Mouse (Mus musculus) limb, embryonic 15.5 days (tissue): ENCODE data around the gene Naa30. TPM values are rescaled to one million over a fixed set of nuclear protein-coding genes. Genes with fewer than 3 reads are reported as not detected.
"Not testable (repeated sequence)": the region's sequence is repeated elsewhere in the genome, so short reads cannot be mapped to it uniquely, and the experiment has no call there.

Source experiments
- ATAC-seq: fragments of 200-750 bp; cut with Nextera tagmentation; 2 replicates; pipeline ENCODE4 v1.8.0; 2017; ENCODE audit warnings: low read depth, moderate TSS enrichment; ENCODE audit not compliant: insufficient number of reproducible peaks, low FRiP score, low TSS enrichment
- H3K27ac ChIP-seq: fragments of 300-500 bp; sonication (generic); 2 replicates; pipeline ENCODE4 v1.5.1; 2015; ENCODE audit warnings: moderate library complexity, mild to moderate bottlenecking, inconsistent platforms
- H3K27me3 ChIP-seq: fragments of 300-500 bp; sonication (generic); 2 replicates; pipeline ENCODE4 v1.6.1; 2015; ENCODE audit warnings: inconsistent platforms
- H3K36me3 ChIP-seq: fragments of 300-500 bp; sonication (generic); 2 replicates; pipeline ENCODE4 v1.6.1; 2015; ENCODE audit warnings: inconsistent platforms
- H3K4me1 ChIP-seq: fragments of 300-500 bp; sonication (generic); 2 replicates; pipeline ENCODE4 v1.6.1; 2015; ENCODE audit warnings: inconsistent platforms
- H3K4me2 ChIP-seq: fragments of 300-500 bp; sonication (generic); 2 replicates; pipeline ENCODE4 v1.6.1; 2015; ENCODE audit warnings: mild to moderate bottlenecking, inconsistent platforms
- H3K4me3 ChIP-seq: fragments of 300-500 bp; sonication (generic); 2 replicates; pipeline ENCODE4 v1.5.1; 2015; ENCODE audit warnings: mild to moderate bottlenecking, inconsistent platforms
- H3K9ac ChIP-seq: fragments of 300-500 bp; sonication (generic); 2 replicates; pipeline ENCODE4 v1.6.1; 2015; ENCODE audit warnings: inconsistent platforms
- H3K9me3 ChIP-seq: fragments of 300-500 bp; sonication (generic); 2 replicates; pipeline ENCODE4 v1.6.1; 2016; ENCODE audit warnings: inconsistent platforms
- WGBS: fragments of 180-500 bp; shearing (Covaris S2); methylation state at CpG from one replicate; pipeline ENCODE4 v1.1.7; 2015; 5-methylcytosine and 5-hydroxymethylcytosine counted together
- polyA plus RNA-seq: library from polyadenylated mRNA; unstranded; fragments of >200 nt; fragmentation: Nextera tagmentation; extraction: Ambion mirVana; gene quantifications from 2 replicates; pipeline ENCODE4 v1.2.1, GENCODE M21; 2015

Gene Naa30
- polyA plus RNA-seq, 1 experiment from 2014 or later, result 10.6 TPM

DNA sequence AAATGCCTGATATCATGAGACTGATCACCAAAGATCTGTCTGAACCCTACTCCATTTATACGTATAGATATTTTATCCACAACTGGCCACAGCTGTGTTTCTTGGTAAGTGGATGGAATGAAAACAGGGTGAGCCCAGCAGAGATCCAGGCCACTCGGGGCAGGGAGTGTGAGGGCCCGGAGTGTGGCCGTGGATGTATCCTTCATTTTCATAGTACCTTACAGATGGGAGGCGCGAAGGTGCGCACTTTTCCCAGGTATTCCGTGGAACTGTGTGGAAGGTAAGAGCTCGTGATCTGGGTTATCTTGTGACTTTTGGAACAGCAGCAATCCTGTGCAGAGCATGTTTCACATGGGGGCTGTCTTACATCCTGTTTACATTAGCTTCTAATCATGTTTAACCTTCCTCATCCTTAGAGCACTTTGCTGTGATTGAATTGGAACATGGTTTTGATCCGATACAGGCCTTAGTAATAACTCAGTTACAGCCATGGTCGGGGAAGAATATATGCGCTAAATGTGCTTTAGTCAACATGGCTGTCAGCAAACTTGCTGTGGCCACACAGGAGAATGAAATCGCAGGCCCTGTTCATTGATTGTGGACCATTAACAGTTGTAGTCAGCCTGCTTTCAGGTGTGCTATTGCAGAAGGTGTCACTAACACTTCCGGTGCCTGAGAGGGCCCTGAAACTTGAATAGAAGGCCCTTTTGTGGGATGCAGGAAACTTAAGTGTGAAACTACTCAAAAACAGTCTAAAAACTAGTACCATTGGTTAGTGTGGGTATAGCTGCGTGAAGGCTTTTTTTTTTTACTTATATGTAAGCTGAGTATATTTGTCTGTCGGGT, 1.5 kb downstream of the Naa30 start:
- Histone ChIP-seq H3K4me2 (peak overlapping the region; percentile 85), H3K9ac (peak overlapping the region; percentile 91; the same call in 1 of the 2 replicates), H3K27ac (no peak overlapping the region), H3K4me1 (peaks cover 20% of the 10 kb centered on the region), H3K36me3 (no peaks in the 10 kb centered on the region), H3K4me3 (peak overlapping the region; percentile 95), H3K9me3 (no peaks in the 10 kb centered on the region), H3K27me3 (no peaks in the 10 kb centered on the region)
- 46% methylated on average over 16 of the region's 16 CpGs for WGBS
- ATAC-seq, result no peak

DNA sequence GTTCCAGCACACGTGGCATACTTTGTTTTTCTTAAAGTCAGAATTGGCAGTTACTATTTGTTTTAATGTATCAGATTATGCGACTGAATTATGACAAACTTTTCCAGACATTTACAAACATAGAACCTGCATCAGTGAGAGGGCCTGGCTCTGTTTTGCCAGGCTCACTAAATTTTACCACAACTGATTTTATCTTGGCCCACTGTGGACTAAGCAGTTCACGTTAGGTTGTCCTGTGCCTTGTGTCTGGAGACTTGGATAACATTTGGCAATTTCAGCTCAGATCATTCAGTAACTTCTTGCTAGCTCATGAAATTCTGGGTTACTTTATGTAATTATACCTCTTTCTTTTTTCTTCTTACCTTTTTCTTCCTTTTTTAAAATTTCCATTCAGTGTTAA, 7.7 kb downstream of the Naa30 start:
- peaks cover under 1% of the 10 kb centered on the region for H3K4me1 ChIP-seq
- H3K36me3 ChIP-seq, result peaks cover 16% of the 10 kb centered on the region
- no peak for ATAC-seq
- no peak overlapping the region for H3K27ac ChIP-seq
- H3K9ac ChIP-seq, result no peak overlapping the region
- H3K4me3 ChIP-seq, result no peak overlapping the region
- H3K4me2 ChIP-seq, result no peak overlapping the region
- 84% methylated on average over 3 of the region's 3 CpGs for WGBS
- H3K27me3 ChIP-seq, result no peaks in the 10 kb centered on the region
- H3K9me3 ChIP-seq, result no peaks in the 10 kb centered on the region

DNA sequence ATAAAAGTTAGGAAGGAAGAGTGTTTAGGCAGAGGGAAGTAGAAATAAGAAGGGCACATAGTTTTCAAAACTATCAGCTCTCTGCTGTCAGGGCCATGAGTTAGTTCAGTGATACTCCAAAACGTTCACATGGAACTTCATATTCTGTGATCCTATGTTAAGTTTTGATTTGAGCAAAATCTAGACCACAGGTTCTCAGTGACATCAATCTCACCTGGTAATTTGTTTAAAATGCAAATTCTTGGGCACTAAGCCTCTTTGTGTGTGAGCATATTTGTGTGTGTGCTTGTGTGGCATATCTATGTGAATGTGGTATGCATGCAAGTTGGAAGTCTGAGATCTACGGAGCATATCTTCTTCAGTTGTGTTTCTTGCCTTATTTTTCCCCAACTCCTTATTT, 14.2 kb downstream of the Naa30 start:
- no peak overlapping the region for H3K9ac ChIP-seq
- no peak overlapping the region for H3K4me2 ChIP-seq
- H3K27me3 ChIP-seq, result no peaks in the 10 kb centered on the region
- peaks cover 32% of the 10 kb centered on the region for H3K36me3 ChIP-seq
- no peak overlapping the region for H3K27ac ChIP-seq
- no peak overlapping the region for H3K4me3 ChIP-seq
- no peak for ATAC-seq
- no peaks in the 10 kb centered on the region for H3K9me3 ChIP-seq
- 89% methylated on average over 2 of the region's 2 CpGs for WGBS
- H3K4me1 ChIP-seq, result no peaks in the 10 kb centered on the region

- no peak overlapping the region for H3K9ac ChIP-seq
- ATAC-seq, result no peak
- no peaks in the 10 kb centered on the region for H3K36me3 ChIP-seq
- WGBS, result 84% methylated on average over 2 of the region's 2 CpGs
- no peak overlapping the region for H3K4me2 ChIP-seq
- no peak overlapping the region for H3K27ac ChIP-seq
- no peaks in the 10 kb centered on the region for H3K27me3 ChIP-seq
- no peaks in the 10 kb centered on the region for H3K9me3 ChIP-seq
- H3K4me1 ChIP-seq, result no peaks in the 10 kb centered on the region
- no peak overlapping the region for H3K4me3 ChIP-seq
Observed at GRCm38 (mm10) chr14:49197031-49197527, 25.1 kb downstream of the Naa30 start.

- Histone ChIP-seq H3K36me3 (no peaks in the 10 kb centered on the region), H3K27me3 (no peaks in the 10 kb centered on the region), H3K9me3 (no peaks in the 10 kb centered on the region), H3K4me3 (no peak overlapping the region), H3K9ac (no peak overlapping the region), H3K4me1 (no peaks in the 10 kb centered on the region), H3K27ac (no peak overlapping the region), H3K4me2 (no peak overlapping the region)
- ATAC-seq, result no peak
- 70% methylated on average over 9 of the region's 9 CpGs for WGBS
Observed at GRCm38 (mm10) chr14:49201073-49201778, 29.2 kb downstream of the Naa30 start.

- not testable (repeated sequence) for H3K9me3 ChIP-seq, H3K27me3 ChIP-seq, H3K4me2 ChIP-seq, H3K9ac ChIP-seq, H3K27ac ChIP-seq, H3K4me1 ChIP-seq, H3K36me3 ChIP-seq, ATAC-seq, H3K4me3 ChIP-seq
- 69% methylated on average over 3 of the region's 3 CpGs for WGBS
Observed at GRCm38 (mm10) chr14:49210215-49210614, 38.2 kb downstream of the Naa30 start.

DNA sequence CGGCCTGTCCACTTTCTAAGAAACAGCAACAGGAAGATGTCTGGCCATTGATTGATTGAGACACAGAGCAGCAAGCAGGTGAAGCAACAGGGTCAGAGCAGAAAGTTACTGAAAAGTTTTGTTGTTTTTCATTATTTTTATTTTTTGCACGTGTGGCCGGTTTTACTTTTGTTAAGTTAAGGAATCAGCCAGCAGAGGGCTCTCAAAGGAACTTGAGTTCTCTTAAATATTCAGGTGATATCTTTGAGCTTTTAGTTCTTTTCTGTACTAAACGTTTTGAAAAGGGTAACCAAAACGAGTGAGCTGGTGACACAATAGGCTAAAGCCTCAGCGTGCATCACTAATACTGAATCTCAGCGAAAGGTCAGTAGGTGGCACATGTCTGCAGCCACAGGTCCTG, 46.7 kb downstream of the Naa30 start:
- 62% methylated on average over 7 of the region's 7 CpGs for WGBS
- Histone ChIP-seq H3K4me1 (no peaks in the 10 kb centered on the region), H3K9me3 (no peaks in the 10 kb centered on the region), H3K9ac (no peak overlapping the region), H3K27ac (no peak overlapping the region), H3K4me3 (no peak overlapping the region), H3K4me2 (no peak overlapping the region), H3K27me3 (no peaks in the 10 kb centered on the region), H3K36me3 (no peaks in the 10 kb centered on the region)
- no peak for ATAC-seq

GRCm38 (mm10) chr14:49219466-49220022, 47.5 kb downstream of the Naa30 start:
- not testable (repeated sequence) for H3K36me3 ChIP-seq, H3K9ac ChIP-seq

GRCm38 (mm10) chr14:49221771-49222170, 49.7 kb downstream of the Naa30 start:
- H3K4me2 ChIP-seq, result no peak overlapping the region
- H3K27me3 ChIP-seq, result no peaks in the 10 kb centered on the region
- H3K36me3 ChIP-seq, result no peaks in the 10 kb centered on the region
- ATAC-seq, result no peak
- H3K4me3 ChIP-seq, result no peak overlapping the region
- H3K9me3 ChIP-seq, result no peaks in the 10 kb centered on the region
- H3K4me1 ChIP-seq, result no peaks in the 10 kb centered on the region
- 81% methylated on average over 2 of the region's 2 CpGs for WGBS
- H3K27ac ChIP-seq, result no peak overlapping the region
- no peak overlapping the region for H3K9ac ChIP-seq

More at GRCm38 (mm10) chr14:49219466-49220022, 47.5 kb downstream of the Naa30 start:
- not testable (repeated sequence) for H3K4me1 ChIP-seq, H3K9me3 ChIP-seq, H3K27ac ChIP-seq, ATAC-seq, H3K4me2 ChIP-seq, H3K27me3 ChIP-seq, H3K4me3 ChIP-seq
- WGBS, result 87% methylated on average over 4 of the region's 4 CpGs

DNA sequence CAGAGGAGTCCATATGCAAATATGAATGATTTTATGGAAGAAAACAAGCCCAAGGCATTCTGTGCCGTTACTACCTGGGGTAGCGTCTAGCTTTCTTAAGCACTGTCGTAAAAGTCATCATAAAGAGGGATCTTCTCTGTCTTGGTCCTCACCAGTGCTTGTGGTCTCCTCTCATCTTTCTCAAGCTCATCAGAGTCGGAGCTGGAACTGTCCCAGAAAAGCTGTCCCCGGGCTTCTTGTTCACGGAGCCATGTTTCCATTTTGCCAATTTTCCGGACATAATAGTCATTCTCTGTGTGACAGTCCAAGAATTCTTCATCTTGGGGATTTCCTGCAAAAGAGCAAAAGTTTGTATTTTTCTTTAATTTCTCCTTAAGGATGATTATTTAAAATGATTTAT, 54.4 kb downstream of the Naa30 start:
- H3K27ac ChIP-seq, result no peak overlapping the region
- H3K36me3 ChIP-seq, result no peaks in the 10 kb centered on the region
- ATAC-seq, result no peak
- WGBS, result 55% methylated on average over 7 of the region's 7 CpGs
- H3K27me3 ChIP-seq, result no peaks in the 10 kb centered on the region
- no peaks in the 10 kb centered on the region for H3K4me1 ChIP-seq
- no peak overlapping the region for H3K4me2 ChIP-seq
- H3K9ac ChIP-seq, result no peak overlapping the region
- no peak overlapping the region for H3K4me3 ChIP-seq
- no peaks in the 10 kb centered on the region for H3K9me3 ChIP-seq

- Histone ChIP-seq H3K9me3 (no peaks in the 10 kb centered on the region), H3K4me2 (no peak overlapping the region), H3K4me3 (no peak overlapping the region), H3K27me3 (no peaks in the 10 kb centered on the region), H3K27ac (no peak overlapping the region), H3K9ac (no peak overlapping the region), H3K36me3 (no peaks in the 10 kb centered on the region), H3K4me1 (no peaks in the 10 kb centered on the region)
- 79% methylated on average over 11 of the region's 11 CpGs for WGBS
- ATAC-seq, result no peak
Observed at GRCm38 (mm10) chr14:49226986-49227385, 55.0 kb downstream of the Naa30 start.

DNA sequence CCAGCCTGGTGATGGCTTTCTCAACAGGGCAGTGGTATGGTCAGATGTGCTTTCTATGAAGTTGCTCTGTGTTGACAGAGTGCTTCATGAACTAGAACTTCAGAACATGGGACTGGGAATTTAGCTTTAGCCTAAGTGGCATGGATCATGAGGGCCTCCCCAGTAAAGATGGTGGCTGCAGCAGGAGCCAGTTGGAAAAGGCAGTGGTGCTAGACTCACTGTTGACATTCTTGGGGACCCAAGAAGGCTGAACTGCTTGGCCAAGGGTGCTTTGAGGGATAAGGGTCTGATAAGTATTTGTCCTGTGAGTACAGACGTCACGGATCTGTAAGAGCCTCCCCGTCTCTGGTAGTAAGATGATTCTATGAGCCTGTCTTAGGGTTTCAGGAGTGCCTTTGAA, 59.8 kb downstream of the Naa30 start:
- ATAC-seq, result no peak
- Histone ChIP-seq H3K4me3 (no peak overlapping the region), H3K9me3 (no peaks in the 10 kb centered on the region), H3K9ac (no peak overlapping the region), H3K4me2 (no peak overlapping the region), H3K36me3 (no peaks in the 10 kb centered on the region), H3K27ac (no peak overlapping the region), H3K27me3 (no peaks in the 10 kb centered on the region), H3K4me1 (no peaks in the 10 kb centered on the region)
- WGBS, result 83% methylated on average over 3 of the region's 3 CpGs
